Mouse (Mus musculus) midbrain, embryonic 11.5 days (tissue): Measurements from ENCODE around the gene Lims1. TPM values are rescaled to one million over a fixed set of nuclear protein-coding genes. Genes with fewer than 3 reads are reported as not detected.

Experiments
- ATAC-seq: fragments of 200-750 bp; cut with Nextera tagmentation; 2 replicates; pipeline ENCODE4 v1.8.0; 2017; ENCODE audit warnings: moderate TSS enrichment, moderate library complexity; ENCODE audit not compliant: low FRiP score
- DNase-seq: peaks from one replicate; pipeline ENCODE4 v3.0.0; 2015; ENCODE audit warnings: low spot score; ENCODE audit errors: missing footprints
- H3K27ac ChIP-seq: fragments of 300-500 bp; sonication (generic); 2 replicates; pipeline ENCODE4 v1.5.1; 2014; ENCODE audit warnings: low read depth, low read length
- H3K27me3 ChIP-seq: fragments of 300-500 bp; sonication (generic); 2 replicates; pipeline ENCODE4 v1.6.1; 2014; ENCODE audit warnings: mild to moderate bottlenecking, low read length, moderate library complexity, mixed read lengths; ENCODE audit not compliant: control insufficient read depth, insufficient read depth
- H3K36me3 ChIP-seq: fragments of 300-500 bp; sonication (generic); 2 replicates; pipeline ENCODE4 v1.6.1; 2014; ENCODE audit warnings: mild to moderate bottlenecking, low read length, moderate library complexity, mixed read lengths; ENCODE audit not compliant: control insufficient read depth, insufficient read depth
- H3K4me1 ChIP-seq: fragments of 300-500 bp; sonication (generic); 2 replicates; pipeline ENCODE4 v1.6.1; 2014; ENCODE audit warnings: low read length; ENCODE audit not compliant: control insufficient read depth, insufficient read depth
- H3K4me2 ChIP-seq: fragments of 300-500 bp; sonication (generic); 2 replicates; pipeline ENCODE4 v1.6.1; 2014; ENCODE audit warnings: mild to moderate bottlenecking, moderate library complexity
- H3K4me3 ChIP-seq: fragments of 300-500 bp; sonication (generic); 2 replicates; pipeline ENCODE4 v1.5.1; 2014; ENCODE audit warnings: low read depth, low read length
- H3K9ac ChIP-seq: fragments of 300-500 bp; sonication (generic); 2 replicates; pipeline ENCODE4 v1.6.1; 2014; ENCODE audit warnings: low read length
- H3K9me3 ChIP-seq: fragments of 300-500 bp; sonication (generic); 2 replicates; pipeline ENCODE4 v1.6.1; 2016; ENCODE audit warnings: low read length; ENCODE audit not compliant: control insufficient read depth
- WGBS: fragments of 180-500 bp; shearing (Covaris S2); extraction: QIAGEN DNeasy Blood & Tissue Kit; methylation state at CpG from one replicate; pipeline ENCODE4 v1.1.7; 2014; 5-methylcytosine and 5-hydroxymethylcytosine counted together
- polyA plus RNA-seq: library from polyadenylated mRNA; unstranded; fragments of >200 nt; fragmentation: Nextera tagmentation; extraction: Ambion mirVana; gene quantifications from 2 replicates; pipeline ENCODE4 v1.2.1, GENCODE M21; 2014

Gene Lims1
- polyA plus RNA-seq, 1 experiment from 2014 or later = 88.6 TPM

DNA sequence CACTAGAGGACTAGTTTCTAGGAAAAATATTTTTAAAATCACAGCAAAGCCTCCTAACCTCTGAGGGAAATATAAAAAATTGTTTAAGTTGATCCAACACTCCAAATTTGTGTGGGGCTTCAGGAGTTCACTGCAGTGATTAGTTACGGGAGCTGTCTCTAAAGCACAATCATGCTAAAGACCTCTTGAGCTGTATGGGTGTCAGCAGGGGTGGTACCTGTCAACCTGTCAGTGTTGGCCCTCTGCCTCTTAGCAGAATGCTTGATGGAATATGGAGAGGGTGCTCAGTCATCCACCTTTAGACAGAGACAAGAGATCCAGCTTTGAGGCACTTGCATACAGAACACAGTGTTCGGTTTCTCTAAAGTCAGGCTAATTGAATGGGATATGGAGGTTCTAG, 60.5 kb downstream of the Lims1 start:
- DNase-seq (peak; percentile 68), ATAC-seq (no peak)
- Histone ChIP-seq H3K4me2 (no peak overlapping the region), H3K9ac (no peak overlapping the region), H3K4me3 (no peak overlapping the region), H3K27ac (no peak overlapping the region), H3K4me1 (peaks cover 11% of the 10 kb centered on the region), H3K36me3 (no peaks in the 10 kb centered on the region), H3K9me3 (no peaks in the 10 kb centered on the region), H3K27me3 (no peaks in the 10 kb centered on the region)
- 82% methylated on average over 2 of the region's 2 CpGs for WGBS

DNA sequence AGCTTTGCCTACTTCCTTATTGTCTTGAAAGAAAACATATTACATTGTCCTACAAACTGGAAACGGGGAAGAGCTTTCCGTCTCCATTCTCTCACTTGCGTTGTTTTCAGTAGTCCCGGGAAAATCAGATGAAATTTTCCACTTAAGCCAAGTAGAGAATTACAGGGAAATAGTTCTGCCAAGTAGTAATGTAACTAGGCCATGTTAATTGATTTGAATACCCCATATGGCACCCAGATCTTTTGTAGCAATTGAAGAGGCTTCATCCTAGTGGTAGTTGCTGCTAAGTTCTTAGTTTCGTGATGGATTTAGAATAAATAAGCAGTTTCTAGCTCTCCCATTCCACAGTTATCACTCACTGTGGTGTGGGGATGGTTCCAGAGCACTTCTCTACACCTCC, 62.4 kb downstream of the Lims1 start:
- ATAC-seq = no peak
- Histone ChIP-seq H3K27me3 (no peaks in the 10 kb centered on the region), H3K4me3 (no peak overlapping the region), H3K4me1 (peaks cover 11% of the 10 kb centered on the region), H3K9me3 (no peaks in the 10 kb centered on the region), H3K9ac (no peak overlapping the region), H3K27ac (no peak overlapping the region), H3K36me3 (no peaks in the 10 kb centered on the region), H3K4me2 (no peak overlapping the region)
- WGBS = 96% methylated on average over 5 of the region's 5 CpGs
- peak; percentile 31 for DNase-seq

- no peak for ATAC-seq
- 90% methylated on average over 3 of the region's 3 CpGs for WGBS
These were observed 63.7 kb downstream of the Lims1 start for GRCm38 (mm10) chr10:58386997-58387396.

DNA sequence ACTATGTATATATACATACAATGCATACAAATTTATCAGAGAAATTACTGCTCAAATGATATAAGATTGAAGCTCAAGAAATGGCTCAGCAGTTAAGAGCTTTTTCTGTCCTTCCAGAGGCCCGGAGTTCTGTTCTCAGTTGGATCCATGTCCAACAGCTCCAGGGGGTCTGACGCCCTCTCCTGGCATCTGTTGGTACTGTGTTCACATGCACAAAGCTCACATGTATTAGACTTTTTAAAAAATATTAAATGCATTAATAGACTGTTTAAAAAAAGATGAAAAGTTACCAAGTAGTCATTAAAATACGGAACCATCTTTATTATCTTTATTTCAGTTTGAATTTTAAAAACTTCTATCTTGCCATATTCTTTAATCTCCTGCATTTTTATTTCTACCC, 65.4 kb downstream of the Lims1 start:
- no peak for ATAC-seq
- Histone ChIP-seq H3K27ac (no peak overlapping the region), H3K27me3 (no peaks in the 10 kb centered on the region), H3K4me3 (no peak overlapping the region), H3K4me1 (no peaks in the 10 kb centered on the region), H3K9ac (no peak overlapping the region), H3K9me3 (no peaks in the 10 kb centered on the region), H3K4me2 (no peak overlapping the region), H3K36me3 (no peaks in the 10 kb centered on the region)
- DNase-seq = peak; percentile 77
- 79% methylated on average over 3 of the region's 3 CpGs for WGBS

More at GRCm38 (mm10) chr10:58386997-58387396, 63.7 kb downstream of the Lims1 start:
- peak; percentile 19 for DNase-seq
- no peak overlapping the region for H3K4me3 ChIP-seq
- no peak overlapping the region for H3K27ac ChIP-seq
- no peak overlapping the region for H3K9ac ChIP-seq
- no peaks in the 10 kb centered on the region for H3K36me3 ChIP-seq
- no peak overlapping the region for H3K4me2 ChIP-seq
- peaks cover 11% of the 10 kb centered on the region for H3K4me1 ChIP-seq
- H3K27me3 ChIP-seq = no peaks in the 10 kb centered on the region
- H3K9me3 ChIP-seq = no peaks in the 10 kb centered on the region

DNA sequence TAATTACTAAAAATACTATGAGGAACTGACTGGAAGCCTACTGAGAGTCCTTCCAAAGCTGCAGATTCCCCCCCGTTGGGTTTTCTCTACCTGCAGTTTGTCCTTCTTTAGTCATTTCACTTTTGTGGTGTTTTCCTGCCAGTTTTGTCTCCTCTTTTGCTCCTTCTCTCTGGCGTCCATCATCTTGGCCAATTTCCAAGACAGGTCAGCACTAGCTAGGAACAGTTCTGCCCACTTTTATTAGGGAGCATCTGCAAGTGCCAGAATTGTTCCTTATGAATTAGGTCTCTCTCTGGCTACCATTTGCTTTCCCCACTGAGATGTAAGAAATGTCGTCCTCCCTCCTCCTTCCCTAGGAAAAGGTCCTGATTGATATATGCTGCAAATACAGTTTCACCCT, 65.9 kb downstream of the Lims1 start:
- peak; percentile 69 for DNase-seq
- no peaks in the 10 kb centered on the region for H3K36me3 ChIP-seq
- no peaks in the 10 kb centered on the region for H3K27me3 ChIP-seq
- ATAC-seq = no peak
- no peak overlapping the region for H3K4me3 ChIP-seq
- no peaks in the 10 kb centered on the region for H3K4me1 ChIP-seq
- no peaks in the 10 kb centered on the region for H3K9me3 ChIP-seq
- no peak overlapping the region for H3K9ac ChIP-seq
- no peak overlapping the region for H3K4me2 ChIP-seq
- H3K27ac ChIP-seq = no peak overlapping the region
- 89% methylated on average over 3 of the region's 3 CpGs for WGBS

- H3K9ac ChIP-seq = no peak overlapping the region
- no peak overlapping the region for H3K27ac ChIP-seq
- DNase-seq = peak; percentile 26
- H3K9me3 ChIP-seq = no peaks in the 10 kb centered on the region
- no peak for ATAC-seq
- H3K4me3 ChIP-seq = no peak overlapping the region
- H3K27me3 ChIP-seq = no peaks in the 10 kb centered on the region
- no peaks in the 10 kb centered on the region for H3K36me3 ChIP-seq
- 88% methylated on average over 4 of the region's 4 CpGs for WGBS
- H3K4me2 ChIP-seq = no peak overlapping the region
- H3K4me1 ChIP-seq = no peaks in the 10 kb centered on the region
These were observed 69.2 kb downstream of the Lims1 start for GRCm38 (mm10) chr10:58392435-58392834.

GRCm38 (mm10) chr10:58393026-58394014, 70.1 kb downstream of the Lims1 start:
- H3K4me2 ChIP-seq = no peak overlapping the region
- no peaks in the 10 kb centered on the region for H3K36me3 ChIP-seq
- H3K9me3 ChIP-seq = no peaks in the 10 kb centered on the region
- 90% methylated on average over 7 of the region's 7 CpGs for WGBS
- H3K27me3 ChIP-seq = no peaks in the 10 kb centered on the region
- no peaks in the 10 kb centered on the region for H3K4me1 ChIP-seq
- no peak overlapping the region for H3K9ac ChIP-seq
- ATAC-seq (no peak), DNase-seq (peak; percentile 57)
- no peak overlapping the region for H3K27ac ChIP-seq
- H3K4me3 ChIP-seq = no peak overlapping the region

GRCm38 (mm10) chr10:58394170-58394569, 70.9 kb downstream of the Lims1 start:
- H3K4me2 ChIP-seq = no peak overlapping the region
- H3K27ac ChIP-seq = no peak overlapping the region
- DNase-seq = no peak
- H3K4me3 ChIP-seq = no peak overlapping the region
- H3K9ac ChIP-seq = no peak overlapping the region
- H3K36me3 ChIP-seq = no peaks in the 10 kb centered on the region
- ATAC-seq = no peak
- no peaks in the 10 kb centered on the region for H3K4me1 ChIP-seq
- H3K27me3 ChIP-seq = no peaks in the 10 kb centered on the region
- 79% methylated on average over 10 of the region's 10 CpGs for WGBS
- no peaks in the 10 kb centered on the region for H3K9me3 ChIP-seq

GRCm38 (mm10) chr10:58395315-58395714, 72.0 kb downstream of the Lims1 start:
- Histone ChIP-seq H3K4me2 (no peak overlapping the region), H3K4me3 (no peak overlapping the region), H3K36me3 (no peaks in the 10 kb centered on the region), H3K9ac (no peak overlapping the region), H3K27me3 (no peaks in the 10 kb centered on the region), H3K9me3 (no peaks in the 10 kb centered on the region), H3K27ac (no peak overlapping the region), H3K4me1 (no peaks in the 10 kb centered on the region)
- ATAC-seq = no peak
- DNase-seq = peak; percentile 69
- 99% methylated on average over 4 of the region's 4 CpGs for WGBS
